In the genomic region with DNA sequence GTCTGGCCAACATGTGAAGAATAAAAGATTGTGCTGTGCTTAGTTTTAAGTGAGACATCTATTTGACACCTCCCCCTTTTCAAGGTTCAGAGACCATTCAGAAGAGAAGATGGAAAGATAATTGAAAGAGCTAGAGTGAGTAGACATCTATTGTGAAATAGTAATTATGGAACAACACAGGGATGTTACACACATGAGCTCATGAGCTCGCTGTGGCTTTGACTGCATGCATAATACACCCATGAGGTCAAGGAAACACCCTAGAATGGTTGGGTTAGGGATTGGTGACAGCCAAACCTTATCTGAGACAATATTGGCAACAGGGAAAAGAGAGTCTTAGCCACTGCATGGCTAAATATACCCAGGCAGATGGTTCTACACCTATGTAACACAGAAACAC, we compare ENCODE assay signal across 19 mouse cellular contexts.
"Had no signal": no experiment of that assay in that cellular context is flagged by ENCODE, and none has a peak within 500 bp of the region (broad histone marks: within the 10 kb centered on the region; RNA-seq: fewer than 3 reads in every experiment).

No protein-coding gene starts in this region.

- H3K27me3 ChIP-seq: megakaryocyte, embryonic 14.5 days; midbrain, embryonic 13.5 days; midbrain, embryonic 15.5 days; neural tube, embryonic 13.5 days; neural tube, embryonic 15.5 days had no signal

- H3K36me3 ChIP-seq: midbrain, embryonic 13.5 days; midbrain, embryonic 15.5 days; neural tube, embryonic 13.5 days; neural tube, embryonic 15.5 days had no signal

- ATAC-seq: midbrain, embryonic 13.5 days; midbrain, embryonic 15.5 days had no signal

- H3K4me3 ChIP-seq: megakaryocyte, embryonic 14.5 days; midbrain, embryonic 13.5 days; midbrain, embryonic 15.5 days; neural tube, embryonic 13.5 days; neural tube, embryonic 15.5 days had no signal

- H3K4me1 ChIP-seq: megakaryocyte, embryonic 14.5 days had no signal

- DNase-seq: lung, adult 18-20 months; lung, embryonic 14.5 days; lung, postnatal 14 days; lung, postnatal 36 days; retina, postnatal 1 day; right cerebral cortex, adult 18-20 months; right cerebral cortex, postnatal 25 days; right cerebral cortex, postnatal 4 days; spleen, adult 18-20 months; thymus, adult 18-20 months; thymus, postnatal 14 days; thymus, postnatal 36 days had no signal

- H3K27ac ChIP-seq: macrophage; midbrain, embryonic 13.5 days; midbrain, embryonic 15.5 days; neural tube, embryonic 13.5 days; neural tube, embryonic 15.5 days had no signal

- H3K4me2 ChIP-seq: lung, embryonic 14.5 days; midbrain, embryonic 11.5 days; midbrain, embryonic 13.5 days; midbrain, embryonic 15.5 days; neural tube, embryonic 13.5 days; neural tube, embryonic 15.5 days had no signal

- H3K9me3 ChIP-seq: midbrain, embryonic 13.5 days; midbrain, embryonic 15.5 days; neural tube, embryonic 13.5 days; neural tube, embryonic 15.5 days had no signal

- H3K9ac ChIP-seq: lung, embryonic 14.5 days; midbrain, embryonic 13.5 days; midbrain, embryonic 15.5 days; neural tube, embryonic 13.5 days; neural tube, embryonic 15.5 days had no signal
